Mouse (Mus musculus): ENCODE results near the gene Slc9b2. TPM values are rescaled to one million over a fixed set of nuclear protein-coding genes. Genes with fewer than 3 reads are reported as not detected.
A peak's percentile ranks its signal among the peaks of the same experiment; 100 is the strongest.

The Slc9b2 gene
- under 1 TPM in 2 of 4 experiments, not detected in 2; 0.22 to 0.25 TPM for total RNA-seq (2022)

DNA sequence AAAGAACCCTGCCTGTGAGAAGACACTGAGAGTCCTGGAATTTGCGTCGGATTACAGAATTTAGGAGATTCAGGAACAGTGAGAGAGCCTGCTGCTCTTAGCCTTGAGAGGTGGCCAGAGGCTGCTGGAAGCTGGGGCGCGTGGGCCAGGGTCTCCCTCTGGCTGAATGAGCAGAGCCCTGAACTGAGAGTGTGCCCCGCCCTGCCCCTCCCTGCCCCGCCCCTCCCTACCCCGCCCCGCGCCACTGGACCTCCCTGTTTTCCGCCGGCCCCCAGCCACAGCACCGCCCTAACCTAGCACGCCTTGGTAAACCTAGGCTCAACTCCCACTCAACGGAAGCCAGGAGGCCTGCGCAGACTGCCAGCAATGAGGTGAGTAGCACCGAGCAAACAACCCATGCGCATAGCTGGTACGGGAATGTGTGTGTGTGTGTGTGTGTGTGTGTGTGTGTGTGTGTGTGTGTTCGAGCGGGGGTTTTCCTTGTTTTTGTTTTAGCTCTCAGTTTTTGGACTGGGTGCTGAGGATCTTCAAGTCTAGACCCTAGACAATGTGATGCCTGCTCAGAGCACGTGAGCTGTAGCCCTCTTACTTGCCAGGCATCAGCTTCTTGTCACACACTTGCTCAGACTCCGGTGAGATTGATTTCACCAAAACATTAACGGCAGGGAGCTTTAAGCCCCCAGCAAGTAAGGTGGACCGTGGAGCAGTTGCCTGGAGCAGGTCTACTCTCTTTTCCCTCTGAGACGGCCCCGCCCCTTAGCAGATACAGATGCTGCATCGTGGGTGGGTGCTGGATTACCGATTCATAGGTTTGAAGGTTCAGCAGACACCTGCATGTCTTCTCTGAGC lies at the start of gene Slc9b2:
Gene Slc9b2 (plus strand): TSS at position 290 of the 849 bp plus-strand sequence.
- no peak for DNase-seq (ENCODE audit: low spot score in 2 of 2)

DNA sequence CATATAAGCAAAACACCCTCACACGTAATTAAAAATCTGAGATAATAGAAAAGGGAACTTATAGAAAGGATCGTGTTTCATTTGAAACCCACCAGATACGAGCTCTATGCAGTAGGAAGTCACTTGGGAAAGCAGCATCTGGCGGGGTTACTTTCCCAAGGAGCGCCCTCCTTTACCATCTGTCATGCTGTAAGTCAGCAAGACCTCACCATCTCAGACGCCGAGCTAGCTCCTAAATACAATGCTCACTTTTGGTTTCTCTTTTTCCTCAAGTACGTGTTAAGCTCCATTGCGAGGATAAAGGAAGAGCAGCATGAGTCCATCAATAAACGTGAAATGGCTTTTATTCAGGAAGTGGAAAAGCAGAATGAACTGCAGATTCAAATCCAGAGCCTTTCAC lies 48.6 kb upstream of the Slc9b2 start:
- no peak for DNase-seq (ENCODE audit: low spot score in 2 of 2)

DNA sequence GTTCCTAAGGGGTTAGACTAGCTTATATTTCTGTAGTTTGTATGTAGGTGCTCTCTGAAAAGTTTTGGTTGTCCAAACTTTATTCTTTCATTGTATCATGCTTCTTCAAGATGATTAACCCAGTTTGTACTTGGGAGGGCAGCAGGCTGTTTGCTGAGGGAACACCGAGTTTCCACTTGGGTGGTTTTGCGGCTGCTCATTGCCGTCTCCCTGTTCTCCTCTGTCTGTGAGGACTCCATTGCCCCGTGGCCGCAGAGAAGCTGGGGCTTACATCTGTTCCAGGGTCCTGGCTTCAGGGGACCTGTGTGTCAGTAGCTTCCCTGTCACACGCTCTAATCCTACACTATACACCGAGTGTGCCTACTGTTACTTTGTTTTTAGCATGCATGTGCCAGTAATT lies 47.3 kb upstream of the Slc9b2 start:
- DNase-seq (ENCODE audit: low spot score in 2 of 2) = no peak

DNA sequence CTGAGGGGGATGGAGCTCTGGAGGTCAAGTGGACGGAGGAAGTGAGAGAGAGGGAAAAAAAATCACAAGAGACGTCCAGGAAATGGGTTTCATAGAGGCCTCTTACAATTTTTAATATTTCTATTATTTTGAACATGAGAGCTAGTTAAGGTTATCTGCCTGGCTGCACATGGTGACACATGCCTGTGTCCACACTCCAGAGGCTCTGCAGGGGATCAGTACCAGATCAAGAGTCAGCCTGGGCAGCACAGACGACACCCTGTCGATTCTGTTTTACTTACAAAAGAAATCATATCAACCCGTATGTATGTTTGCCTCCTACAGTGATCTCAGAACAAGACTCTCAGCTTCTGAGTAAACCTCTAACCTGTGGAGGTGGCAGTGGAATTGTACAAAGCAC lies 38.9 kb upstream of the Slc9b2 start:
- no peak for DNase-seq (ENCODE audit: low spot score in 2 of 2)

DNA sequence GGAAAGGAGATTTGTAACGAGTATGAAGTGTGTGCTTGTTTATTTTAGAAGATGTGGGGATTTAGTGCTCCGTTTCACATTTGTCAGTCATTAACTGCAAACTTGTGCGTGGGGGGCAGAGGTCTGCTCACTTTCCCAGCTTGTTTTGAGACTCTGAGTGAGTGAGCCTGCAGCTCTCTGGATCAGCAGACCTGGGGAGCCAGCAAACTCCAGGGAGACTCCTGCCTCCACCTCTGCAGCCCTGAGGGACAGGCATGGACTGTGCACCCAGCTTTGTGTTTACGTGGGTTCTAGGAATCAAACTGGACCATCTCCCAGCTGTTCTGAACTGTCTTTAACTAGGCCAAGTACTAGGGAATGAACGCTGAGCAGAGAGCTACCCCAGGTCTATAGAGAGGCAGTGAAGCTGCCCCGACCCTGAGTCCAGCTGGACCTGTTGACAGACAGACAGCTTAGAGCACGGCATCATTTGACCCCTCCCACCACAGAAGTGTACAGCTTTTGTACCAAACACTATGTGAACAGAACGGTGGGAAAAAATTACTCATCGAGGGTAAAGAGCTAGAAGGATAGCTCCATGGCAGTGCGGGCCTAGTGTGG lies 38.0 kb upstream of the Slc9b2 start:
- DNase-seq (ENCODE audit: low spot score in 2 of 2) = no peak

DNA sequence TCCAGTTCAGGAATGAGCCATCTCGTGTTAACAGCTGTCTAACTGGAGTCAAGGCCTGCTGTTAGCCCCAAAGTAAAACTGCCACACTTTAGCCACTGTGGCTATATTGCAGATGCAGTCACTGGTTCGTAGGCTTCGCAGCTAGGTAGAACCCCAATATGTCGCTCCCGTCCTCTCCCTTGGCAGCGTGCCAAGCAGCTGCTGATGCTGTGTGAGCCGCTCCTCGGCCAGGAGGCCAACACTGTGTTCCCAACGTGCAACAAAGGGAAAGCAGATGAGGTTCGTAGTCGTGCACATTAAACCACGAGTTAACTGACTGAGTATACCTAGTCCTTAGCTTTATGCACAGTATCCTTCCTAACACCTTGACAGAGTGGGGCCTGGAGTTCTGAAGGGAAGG lies 34.9 kb upstream of the Slc9b2 start:
- peak in 1 of 2 experiments; percentile 13 for DNase-seq (ENCODE audit: low spot score in 2 of 2)

DNA sequence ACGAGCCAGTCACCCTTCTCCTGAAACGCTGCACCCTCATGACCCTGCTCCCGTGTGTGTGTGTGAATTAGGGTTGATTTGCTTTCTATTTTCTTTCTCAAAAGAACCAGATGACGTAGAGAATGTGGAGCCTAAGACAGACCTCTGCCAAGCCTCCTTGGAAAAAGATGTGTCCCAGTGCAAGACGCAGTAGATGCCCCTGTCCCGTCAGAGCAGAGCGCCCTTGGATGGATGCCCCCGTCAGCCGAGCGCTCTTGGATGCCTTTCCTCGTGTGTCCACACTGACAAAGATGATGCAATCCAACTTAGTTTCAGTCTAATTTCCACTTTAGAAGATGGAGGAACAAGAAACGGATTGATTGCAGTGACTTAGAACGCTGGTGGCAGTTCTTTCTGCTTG lies 34.5 kb upstream of the Slc9b2 start:
- peak in 1 of 2 experiments; percentile 6 for DNase-seq (ENCODE audit: low spot score in 2 of 2)

DNA sequence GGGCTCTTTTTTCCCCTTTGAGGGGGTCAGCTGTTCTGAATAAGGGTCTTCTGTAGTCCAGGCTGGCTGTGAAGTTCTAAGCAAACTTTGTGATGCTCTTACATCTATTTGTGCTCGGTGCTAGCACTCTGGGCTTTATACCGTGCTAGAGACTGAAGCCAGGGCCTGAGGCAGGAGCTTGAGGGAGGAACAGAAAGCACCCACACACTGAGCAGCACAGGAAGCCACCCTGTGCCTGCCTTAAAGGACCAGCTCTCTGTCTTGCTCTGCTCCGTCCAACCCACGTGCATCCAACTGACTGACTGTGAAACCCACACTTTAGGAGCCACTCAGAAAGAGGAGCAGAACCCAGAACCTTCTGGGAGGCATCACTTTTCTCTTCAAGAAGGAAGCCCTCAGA lies 27.3 kb upstream of the Slc9b2 start:
- no peak for DNase-seq (ENCODE audit: low spot score in 2 of 2)

DNA sequence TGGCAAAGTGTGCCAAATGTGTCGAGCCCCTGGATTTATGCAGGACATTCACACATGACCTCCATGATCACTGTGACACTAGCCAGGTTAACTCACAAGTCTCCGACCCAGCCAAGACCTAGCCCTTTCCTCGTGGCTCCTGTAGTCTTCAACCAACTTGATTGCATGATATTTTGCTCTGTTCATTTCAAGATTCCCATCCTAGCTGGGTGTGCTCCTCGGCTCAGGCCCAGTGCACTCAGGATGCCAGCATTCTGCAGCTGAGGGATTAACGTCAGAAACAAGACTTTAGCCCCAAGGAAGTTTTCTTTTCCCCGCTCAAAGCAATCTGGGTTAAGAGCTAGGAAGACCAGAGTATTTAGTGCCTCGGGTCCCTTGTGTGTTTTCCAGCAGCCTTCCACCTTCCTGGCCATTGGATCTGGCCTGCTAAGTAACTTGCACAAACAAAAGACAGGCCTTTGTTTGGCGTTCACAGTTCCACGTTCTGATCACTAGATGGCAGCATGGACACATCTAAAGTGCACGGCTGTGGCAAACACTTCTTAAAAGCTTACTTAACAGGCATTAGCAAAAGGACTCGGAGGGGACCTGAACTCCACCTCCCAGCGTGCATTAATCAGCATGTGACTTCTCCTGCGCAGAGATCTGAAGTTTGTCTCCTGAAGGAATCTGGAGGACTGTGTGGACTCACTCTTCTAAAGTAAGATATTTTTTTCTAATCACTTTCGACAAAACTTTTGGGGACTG lies 26.7 kb upstream of the Slc9b2 start, which contains the start of gene Bdh2:
Gene Bdh2 (plus strand): TSS at position 553 of the 747 bp plus-strand sequence.
- peak; percentile 65 to 70 for DNase-seq (ENCODE audit: low spot score in 2 of 2)

DNA sequence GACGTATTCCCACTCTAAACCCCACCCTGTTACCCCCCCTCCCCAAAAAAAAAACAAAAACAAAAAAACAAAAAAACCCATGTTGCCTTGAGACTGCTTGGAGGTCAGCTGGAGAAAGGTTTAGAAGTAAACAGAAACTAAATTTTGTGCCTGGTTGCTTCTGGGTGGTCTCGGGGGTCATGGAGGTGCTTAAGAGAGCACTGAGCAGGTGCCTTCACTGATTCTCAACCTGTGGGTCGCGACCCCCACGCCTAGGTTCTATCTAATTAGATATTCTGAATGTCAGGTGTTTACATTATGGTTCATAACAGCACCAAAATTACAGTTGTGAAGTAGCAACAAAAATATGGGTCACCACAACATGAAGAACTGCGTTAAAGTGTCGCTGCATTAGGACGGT lies 25.8 kb upstream of the Slc9b2 start:
- DNase-seq (ENCODE audit: low spot score in 2 of 2) = no peak

DNA sequence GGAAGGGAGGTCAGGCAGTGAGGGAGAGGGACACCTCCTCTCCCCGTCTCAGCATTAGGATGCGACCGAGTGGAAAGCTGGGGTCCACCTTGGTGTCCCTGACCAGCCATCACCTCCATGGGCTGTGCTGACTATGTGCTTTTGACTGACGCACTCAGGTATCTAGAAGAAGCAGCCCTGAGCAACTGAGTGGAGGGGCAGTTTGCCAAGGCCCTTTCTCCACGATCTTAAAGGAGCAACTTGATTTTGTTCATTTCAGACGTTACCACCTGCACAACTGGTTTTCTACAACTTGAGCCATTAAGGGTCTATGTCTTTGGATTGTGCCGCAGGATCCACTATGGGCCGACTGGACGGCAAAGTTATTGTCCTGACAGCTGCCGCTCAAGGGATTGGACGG lies 22.2 kb upstream of the Slc9b2 start:
- DNase-seq (ENCODE audit: low spot score in 2 of 2) = no peak

DNA sequence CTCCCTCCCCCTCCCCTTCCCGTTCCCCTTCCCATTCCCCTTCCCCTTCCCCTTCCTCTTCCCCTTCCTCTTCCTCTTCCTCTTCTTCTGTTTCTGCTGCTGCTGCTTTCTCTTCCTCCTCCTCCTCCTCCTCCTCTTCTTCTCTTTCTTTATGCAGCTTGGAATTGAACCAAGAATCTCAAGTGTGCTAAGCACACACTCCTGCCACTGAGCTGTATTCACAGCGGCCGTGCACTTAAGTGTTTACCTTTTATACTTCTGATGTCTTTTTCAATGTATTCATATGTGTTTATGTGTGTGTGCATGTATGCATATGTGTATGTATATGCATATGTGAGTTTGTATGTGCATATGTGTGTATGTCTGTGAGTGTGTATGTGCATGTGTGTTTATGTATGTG lies 21.7 kb upstream of the Slc9b2 start:
- no peak for DNase-seq (ENCODE audit: low spot score in 2 of 2)

DNA sequence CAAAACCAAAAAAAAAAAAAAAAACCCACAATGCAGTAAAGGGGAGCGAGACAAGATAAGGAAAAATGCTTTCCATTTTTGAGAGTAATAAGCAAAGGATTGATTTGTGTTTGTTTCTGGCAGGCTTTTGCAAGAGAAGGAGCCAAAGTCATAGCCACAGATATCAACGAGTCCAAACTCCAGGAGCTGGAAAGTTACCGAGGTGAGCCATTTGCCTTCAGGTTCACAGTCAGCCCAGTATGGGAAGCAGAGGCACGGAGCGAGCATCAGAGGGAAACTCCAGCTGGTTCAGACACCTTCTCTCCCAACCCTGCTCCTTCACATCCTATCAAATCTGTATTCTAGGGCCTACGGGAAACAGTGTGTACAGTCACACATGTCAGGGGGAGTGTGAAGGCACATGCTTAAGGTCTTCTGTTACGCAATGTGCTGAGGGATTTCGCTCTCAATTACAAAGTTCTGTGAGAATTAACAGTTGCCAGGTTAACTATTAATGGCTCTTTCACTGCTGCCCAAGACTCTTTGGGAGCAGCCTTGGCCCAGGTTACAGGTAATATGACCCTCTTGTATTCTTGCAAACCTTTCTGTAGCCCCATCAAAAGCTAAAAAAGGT lies 19.3 kb upstream of the Slc9b2 start:
- DNase-seq (ENCODE audit: low spot score in 2 of 2) = no peak

DNA sequence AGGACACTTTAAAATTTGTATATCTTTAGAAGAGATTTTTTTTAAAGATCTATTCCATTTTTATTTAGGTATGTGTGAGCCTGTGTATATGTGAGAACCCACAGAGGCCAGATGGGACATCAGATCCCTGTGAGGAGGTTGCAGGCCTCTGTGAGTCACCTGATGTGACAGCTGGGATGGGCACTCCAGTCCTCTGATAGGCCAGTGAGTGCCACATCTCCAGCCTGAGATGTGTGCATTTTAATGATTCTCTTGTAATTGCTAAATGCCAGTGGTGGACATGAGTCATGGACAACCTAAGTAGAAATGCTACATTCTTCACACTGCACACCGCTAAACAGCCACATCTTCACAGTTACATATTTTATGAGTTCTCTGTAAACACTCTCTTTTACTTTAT lies 18.4 kb upstream of the Slc9b2 start:
- no peak for DNase-seq (ENCODE audit: low spot score in 2 of 2)

DNA sequence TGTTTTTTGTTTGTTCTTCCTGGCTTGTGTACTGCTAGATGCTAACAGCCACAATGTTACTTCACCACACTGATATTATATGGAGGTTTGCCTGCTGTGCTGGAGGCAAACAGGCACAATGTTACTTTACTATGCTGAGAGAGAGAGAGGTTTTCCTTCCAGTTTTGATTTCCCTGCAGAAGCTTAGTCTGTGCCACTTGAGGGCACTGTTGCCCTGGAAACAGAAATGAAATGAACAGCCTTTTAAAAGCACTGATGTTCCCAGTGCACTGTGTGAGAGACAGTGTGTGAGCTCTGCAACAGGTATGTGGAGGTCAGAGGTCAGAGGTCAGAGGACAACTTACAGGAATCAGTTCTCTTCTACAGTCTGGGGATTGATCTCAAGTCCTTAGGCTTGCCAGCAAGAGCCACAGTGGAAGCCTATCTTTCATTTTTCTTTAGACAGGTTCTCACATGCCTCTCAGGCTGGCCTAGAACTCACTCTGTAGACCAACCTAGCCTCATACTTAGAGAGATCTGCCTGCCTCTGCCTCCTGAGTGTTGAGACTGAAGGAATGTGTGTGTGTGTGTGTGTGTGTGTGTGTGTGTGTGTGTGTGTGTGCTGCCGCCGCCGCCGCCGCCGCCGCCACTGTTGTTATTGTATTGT lies 17.1 kb upstream of the Slc9b2 start:
- DNase-seq (ENCODE audit: low spot score in 2 of 2) = no peak

DNA sequence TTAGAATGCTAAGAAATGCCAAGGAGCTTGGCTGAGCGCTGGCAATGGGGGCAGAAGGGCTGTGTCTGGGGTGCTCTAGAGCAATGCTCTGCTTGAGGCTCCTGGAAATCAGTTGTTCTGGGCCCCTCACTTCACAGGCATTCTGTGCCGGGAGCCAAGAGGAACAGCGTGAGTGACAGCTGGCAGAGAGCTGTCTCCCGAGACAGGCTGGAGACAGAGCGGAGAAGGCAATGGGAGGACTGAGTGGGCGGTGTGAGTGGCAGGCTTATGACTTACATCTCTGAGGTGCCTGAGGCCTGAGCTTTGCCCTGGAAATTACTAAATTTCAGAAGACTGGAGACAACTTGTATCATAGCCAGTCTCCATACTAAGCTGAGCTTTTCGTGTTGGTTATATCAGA lies 13.8 kb upstream of the Slc9b2 start:
- no peak for DNase-seq (ENCODE audit: low spot score in 2 of 2)

DNA sequence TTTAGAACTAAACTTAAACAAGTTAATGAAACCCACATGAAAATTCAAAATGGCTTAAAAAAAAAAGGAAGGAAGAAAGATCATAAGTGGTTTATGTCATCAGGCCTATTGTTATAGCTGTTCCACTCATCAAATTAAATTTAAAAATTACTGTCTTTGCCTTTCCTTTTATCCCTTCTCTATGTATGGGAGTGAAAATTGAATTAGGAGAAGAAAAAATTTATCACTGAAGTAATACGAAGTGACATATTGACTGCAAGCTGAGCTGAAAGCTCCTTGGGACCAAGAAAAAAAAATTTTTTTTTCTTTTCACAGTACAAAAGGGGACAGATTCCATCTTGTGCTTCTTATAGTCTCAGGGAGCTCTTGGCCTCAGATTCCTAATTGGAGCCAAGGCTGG lies 11.9 kb upstream of the Slc9b2 start:
- no peak for DNase-seq (ENCODE audit: low spot score in 2 of 2)

DNA sequence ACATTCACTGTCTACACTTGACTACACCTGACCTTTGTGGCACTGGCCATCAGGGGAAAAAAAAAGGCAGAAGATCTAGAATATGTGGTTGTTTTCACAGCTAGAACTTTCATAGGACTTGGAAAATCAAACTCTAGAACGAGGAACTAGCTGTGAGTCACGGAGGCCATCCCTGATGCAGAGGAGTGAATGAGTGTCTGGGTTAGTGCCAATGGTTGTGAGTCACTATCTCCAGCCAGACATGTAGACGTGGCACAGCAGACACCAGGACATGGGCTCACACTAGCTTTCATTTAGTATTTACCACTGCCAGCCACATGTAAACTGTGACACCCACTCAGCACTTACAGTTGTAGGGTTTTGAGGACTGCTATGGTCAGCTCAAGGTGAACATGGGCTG lies 8.9 kb upstream of the Slc9b2 start:
- no peak for DNase-seq (ENCODE audit: low spot score in 2 of 2)

DNA sequence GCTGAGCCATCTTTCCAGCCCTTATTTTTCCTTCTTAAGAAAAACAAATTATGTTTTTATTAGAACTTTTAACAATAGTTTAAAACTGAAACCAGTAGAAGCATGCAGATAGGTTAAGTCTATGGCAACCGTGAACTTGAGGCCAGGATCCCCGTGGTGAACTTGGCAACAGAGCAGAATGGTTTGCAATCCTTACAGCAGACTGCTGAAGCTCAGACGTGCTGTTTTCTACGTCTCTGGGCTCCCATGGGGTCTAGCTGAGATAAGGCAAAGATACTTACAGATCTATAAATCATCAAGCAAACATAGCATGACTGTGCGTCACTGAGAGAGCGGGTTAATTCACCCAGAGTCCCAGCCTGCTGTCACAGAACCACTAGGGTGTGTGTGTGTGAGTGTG lies 7.4 kb upstream of the Slc9b2 start:
- DNase-seq (ENCODE audit: low spot score in 2 of 2) = no peak

DNA sequence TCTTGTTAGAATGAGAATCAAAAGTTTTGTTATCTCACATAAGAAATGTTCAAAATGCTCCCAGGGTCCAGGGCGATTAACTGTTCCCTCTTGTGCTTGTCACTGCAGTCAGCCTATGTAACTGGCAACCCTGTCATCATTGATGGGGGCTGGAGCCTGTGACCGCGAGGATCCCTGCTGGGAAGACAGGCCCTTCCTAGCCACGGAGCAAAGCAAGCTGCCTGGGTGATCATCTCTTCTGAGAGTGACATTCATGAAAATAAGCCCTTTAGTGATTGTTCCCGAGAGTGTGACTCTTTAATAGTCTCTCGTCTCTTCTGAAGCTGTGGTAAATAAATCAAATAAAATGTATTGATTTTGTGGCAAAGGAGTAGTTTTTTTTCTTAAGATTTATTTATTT lies 3.4 kb upstream of the Slc9b2 start:
- no peak for DNase-seq (ENCODE audit: low spot score in 2 of 2)

DNA sequence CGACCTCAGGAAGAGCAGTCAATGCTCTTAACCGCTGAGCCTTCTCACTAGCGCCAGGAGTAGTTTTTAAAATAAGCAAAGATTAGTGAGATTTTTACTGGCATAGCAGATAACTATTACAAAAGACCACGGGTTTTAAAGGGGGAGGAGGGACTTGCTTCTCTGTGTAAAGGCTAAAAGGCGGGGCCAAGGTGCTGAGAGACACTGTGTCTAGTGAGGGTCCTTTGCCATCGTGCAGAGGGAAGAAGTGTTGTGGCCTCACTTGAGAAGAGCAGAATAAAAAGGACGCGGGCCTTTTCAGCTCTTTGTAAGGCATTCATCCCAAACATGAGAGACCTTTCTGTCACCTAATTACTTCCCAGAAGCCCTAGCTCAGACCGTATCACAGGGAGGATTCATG lies 2.9 kb upstream of the Slc9b2 start:
- no peak for DNase-seq (ENCODE audit: low spot score in 2 of 2)
